Mouse (Mus musculus) MEL (cell line): ENCODE data around the gene Il25.

Experiments
- CTCF ChIP-seq, 3 experiments: IDR thresholded peaks in 2 of 3; conservative IDR thresholded peaks in 1 of 3; 2 replicates each; pipeline ENCODE4 v1.5.1; 2011 to 2012; ENCODE audit warnings: low read length in 3 of 3, low read depth in 2 of 3, mild to moderate bottlenecking in 2 of 3, improper control_type of control experiment in 1 of 3, inconsistent platforms in 1 of 3, mixed read lengths in 1 of 3, moderate library complexity in 1 of 3; ENCODE audit not compliant: control insufficient read depth in 1 of 3, insufficient read depth in 1 of 3, poor library complexity in 1 of 3, severe bottlenecking in 1 of 3
- NELFE ChIP-seq: IDR thresholded peaks from 2 replicates; pipeline ENCODE4 v1.6.1; 2011; ENCODE audit warnings: low read depth, low read length, improper control_type of control experiment
- RCOR1 ChIP-seq: IDR thresholded peaks from 2 replicates; pipeline ENCODE4 v1.6.1; 2012; ENCODE audit warnings: low read depth, mild to moderate bottlenecking, inconsistent platforms, low read length, improper control_type of control experiment
- USF1 ChIP-seq: IDR thresholded peaks from 2 replicates; pipeline ENCODE4 v1.6.1; 2014; ENCODE audit warnings: low read depth, mild to moderate bottlenecking, inconsistent platforms, low read length, improper control_type of control experiment, moderate library complexity

DNA sequence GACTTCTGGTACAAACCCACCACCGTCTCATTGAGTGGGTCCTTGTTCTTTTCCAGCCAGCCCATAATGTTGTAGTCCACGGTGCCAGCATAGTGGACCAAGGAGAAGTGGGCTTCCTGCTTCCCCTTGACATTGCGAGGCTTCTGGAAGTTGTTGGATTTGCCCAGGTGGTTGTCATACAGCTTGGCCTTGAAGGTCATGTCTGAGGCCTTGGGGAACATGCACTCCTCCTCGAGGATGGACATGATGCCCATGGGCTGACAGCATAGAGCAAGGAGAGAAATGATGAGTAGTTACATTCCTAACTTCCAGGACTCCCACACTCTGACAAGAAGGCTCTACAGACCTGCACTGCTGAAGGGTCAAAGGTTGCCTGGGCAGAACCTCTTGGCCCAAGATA is 26.0 kb downstream of the Il25 start:
- TF ChIP-seq RCOR1 (no peak), USF1 (no peak), NELFE (no peak), CTCF (IDR thresholded peaks at IDR 0.05 in 2 of 3, conservative IDR thresholded peaks at IDR 0.05 in 1 of 3; ENCODE audit: control insufficient read depth in 1 of 3, insufficient read depth in 1 of 3, low read depth in 2 of 3, low read length in 3 of 3, poor library complexity in 1 of 3, severe bottlenecking in 1 of 3) (no peak)
